Mouse (Mus musculus) liver, adult 2 months (tissue): Measurements from ENCODE around the gene Gabbr2. TPM values are rescaled to one million over a fixed set of nuclear protein-coding genes. Genes with fewer than 3 reads are reported as not detected.

Experiments
- DNase-seq: peaks from one replicate; pipeline ENCODE4 v3.0.0-alpha.2; 2011; ENCODE audit warnings: low read depth, low spot score; ENCODE audit errors: extremely low read depth
- H3K27ac ChIP-seq: fragments of 200-500 bp; replicated peaks from 2 replicates; pipeline ENCODE4 v1.5.1; 2012; ENCODE audit warnings: low read depth, mild to moderate bottlenecking, control low read depth, inconsistent platforms, low read length; ENCODE audit not compliant: insufficient read depth
- H3K27me3 ChIP-seq: fragments of 200-500 bp; 2 replicates; pipeline ENCODE4 v1.6.1; 2012; ENCODE audit warnings: mild to moderate bottlenecking, moderate library complexity, low read length, inconsistent platforms; ENCODE audit not compliant: control insufficient read depth, insufficient read depth
- H3K36me3 ChIP-seq: fragments of 200-500 bp; 2 replicates; pipeline ENCODE4 v1.6.1; 2012; ENCODE audit warnings: low read length, inconsistent platforms; ENCODE audit not compliant: control insufficient read depth, insufficient read depth
- H3K4me1 ChIP-seq: fragments of 200-500 bp; 2 replicates; pipeline ENCODE4 v1.6.1; 2011; ENCODE audit warnings: low read length; ENCODE audit not compliant: control insufficient read depth, insufficient read depth
- H3K4me3 ChIP-seq: fragments of 200-500 bp; 2 replicates; pipeline ENCODE4 v1.5.1; 2011; ENCODE audit warnings: low read depth, mild to moderate bottlenecking, control low read depth, low read length, moderate library complexity; ENCODE audit not compliant: insufficient read depth
- H3K79me2 ChIP-seq: fragments of 200-500 bp; 2 replicates; pipeline ENCODE4 v1.6.1; 2012; ENCODE audit warnings: inconsistent platforms, mild to moderate bottlenecking, low read length, moderate library complexity; ENCODE audit not compliant: control insufficient read depth, insufficient read depth
- H3K9ac ChIP-seq: fragments of 200-500 bp; 2 replicates; pipeline ENCODE4 v1.6.1; 2012; ENCODE audit warnings: low read depth, mild to moderate bottlenecking, control low read depth, inconsistent platforms, low read length
- CTCF ChIP-seq: fragments of 200-500 bp; IDR thresholded peaks from 2 replicates; pipeline ENCODE4 v1.5.1; 2011; ENCODE audit warnings: low read depth, low read length, control low read depth
- POLR2A ChIP-seq: fragments of 200-500 bp; IDR thresholded peaks from 2 replicates; pipeline ENCODE4 v1.6.1; 2011; ENCODE audit warnings: low read length, control low read depth; ENCODE audit not compliant: insufficient read depth; ENCODE audit errors: extremely low read depth
- WGBS: fragments of 180-500 bp; shearing (Covaris S2); methylation state at CpG from one replicate; pipeline ENCODE4 v1.1.7; 2018; 5-methylcytosine and 5-hydroxymethylcytosine counted together
- polyA plus RNA-seq: library from polyadenylated mRNA; depleted of rRNA; stranded (reverse); fragments of >200 nt; gene quantifications from 2 replicates; pipeline ENCODE4 v1.2.3, GENCODE M21; 2012
- total RNA-seq: library from RNA; depleted of rRNA; stranded (reverse); fragments of >200 nt; gene quantifications from 2 replicates; pipeline ENCODE4 v1.2.3, GENCODE M21; 2014

The Gabbr2 gene
- total and polyA plus RNA-seq, 2 experiments: 7.7 to 15.0 TPM

GRCm38 (mm10) chr4:46986054-46986453 is 5.6 kb downstream of the Gabbr2 start:
- no peak for TF ChIP-seq POLR2A
- no peak for TF ChIP-seq CTCF
- Histone ChIP-seq H3K27me3 (no peaks in the 10 kb centered on the region), H3K9ac (no peak overlapping the region), H3K27ac (0 out of 2 replicates have a peak overlapping the region, but pooled peaks have one; percentile 7), H3K4me1 (peaks cover 24% of the 10 kb centered on the region), H3K4me3 (no peak overlapping the region), H3K79me2 (0 out of 2 replicates have a peak, but pooled peaks cover 3% of the 10 kb centered on the region), H3K36me3 (no peaks in the 10 kb centered on the region)
- no peak for DNase-seq

DNA sequence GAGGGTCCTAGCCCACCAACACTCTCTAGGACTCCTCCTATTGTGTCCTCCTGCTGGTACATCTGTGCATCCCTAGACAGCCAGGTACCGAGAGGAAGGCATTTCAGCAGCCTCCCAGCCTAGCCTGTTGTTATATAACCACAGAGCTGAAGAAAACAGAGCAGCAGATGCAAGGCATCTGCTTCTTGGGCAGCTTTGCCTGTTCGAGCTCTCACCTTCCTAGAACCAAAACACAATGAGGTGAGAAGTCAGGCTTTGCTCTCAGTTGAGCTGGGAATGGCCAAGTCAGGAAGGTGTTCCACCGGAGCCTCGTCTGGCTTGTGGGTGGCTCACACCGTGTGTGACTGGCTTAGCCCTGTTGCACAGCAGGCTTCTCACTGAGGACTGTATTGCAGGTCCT is 8.8 kb downstream of the Gabbr2 start:
- TF ChIP-seq POLR2A: no peak
- TF ChIP-seq CTCF: no peak
- H3K9ac ChIP-seq: no peak overlapping the region
- H3K27ac ChIP-seq: no peak overlapping the region

DNA sequence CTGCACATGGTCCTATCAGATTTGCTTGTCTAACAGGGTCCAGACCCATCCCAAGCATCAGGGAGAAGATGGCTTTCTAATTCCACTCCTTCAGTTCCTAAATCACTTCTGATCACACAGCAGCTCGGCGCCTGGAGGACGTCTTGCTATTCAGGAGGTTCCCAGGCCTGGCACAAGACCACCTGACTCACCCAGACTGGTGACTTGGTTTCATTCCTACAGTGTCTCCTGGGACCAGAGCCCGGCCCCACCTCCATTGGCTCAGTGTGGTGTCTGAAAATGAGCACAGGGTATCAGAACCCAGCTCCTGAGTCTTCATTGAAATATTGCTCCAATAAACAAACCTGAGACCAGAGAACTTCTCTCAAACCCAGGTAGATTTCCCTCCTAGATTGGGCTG is 9.6 kb downstream of the Gabbr2 start:
- Histone ChIP-seq H3K79me2 (peaks cover 9% of the 10 kb centered on the region; the same call in 1 of the 2 replicates), H3K27me3 (no peaks in the 10 kb centered on the region), H3K4me3 (no peak overlapping the region), H3K9ac (no peak overlapping the region), H3K36me3 (no peaks in the 10 kb centered on the region), H3K4me1 (peaks cover 8% of the 10 kb centered on the region; the same call in 1 of the 2 replicates), H3K27ac (no peak overlapping the region)
- WGBS: 92% methylated on average over 4 of the region's 4 CpGs
- DNase-seq: no peak
- TF ChIP-seq CTCF (no peak), POLR2A (no peak)

More for the DNA sequence above, 8.8 kb downstream of the Gabbr2 start:
- Histone ChIP-seq H3K79me2 (peaks cover 6% of the 10 kb centered on the region; the same call in 1 of the 2 replicates), H3K4me1 (peaks cover 9% of the 10 kb centered on the region; the same call in 1 of the 2 replicates), H3K4me3 (no peak overlapping the region), H3K27me3 (no peaks in the 10 kb centered on the region), H3K36me3 (no peaks in the 10 kb centered on the region)
- WGBS: 84% methylated on average over 5 of the region's 5 CpGs
- no peak for DNase-seq

DNA sequence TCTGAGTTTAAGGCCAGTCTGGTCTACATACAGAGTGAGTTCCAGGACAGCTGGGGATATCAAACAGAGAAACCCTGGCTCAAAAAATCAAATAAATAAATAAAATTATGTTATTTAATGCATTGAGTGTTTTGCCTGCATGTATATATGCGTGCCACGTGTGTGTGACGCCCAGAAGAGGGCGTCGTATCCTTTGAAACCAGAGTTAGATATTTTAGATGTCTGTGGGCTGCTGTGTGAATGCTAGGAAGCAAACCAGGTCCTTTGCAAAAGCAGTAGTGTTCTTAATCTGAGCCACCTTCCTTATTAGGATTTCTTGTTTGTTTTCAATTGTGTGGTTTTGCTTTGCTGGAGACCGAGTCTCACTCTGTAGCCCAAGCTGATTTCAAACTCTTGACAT is 13.3 kb downstream of the Gabbr2 start:
- no peak for DNase-seq
- TF ChIP-seq POLR2A (no peak), CTCF (peak; percentile 45; the same call in 1 of the 2 replicates)
- Histone ChIP-seq H3K36me3 (no peaks in the 10 kb centered on the region), H3K79me2 (peaks cover 16% of the 10 kb centered on the region), H3K9ac (no peak overlapping the region), H3K4me3 (no peak overlapping the region), H3K27ac (no peak overlapping the region), H3K4me1 (no peaks in the 10 kb centered on the region), H3K27me3 (no peaks in the 10 kb centered on the region)
- 87% methylated on average over 6 of the region's 6 CpGs for WGBS

DNA sequence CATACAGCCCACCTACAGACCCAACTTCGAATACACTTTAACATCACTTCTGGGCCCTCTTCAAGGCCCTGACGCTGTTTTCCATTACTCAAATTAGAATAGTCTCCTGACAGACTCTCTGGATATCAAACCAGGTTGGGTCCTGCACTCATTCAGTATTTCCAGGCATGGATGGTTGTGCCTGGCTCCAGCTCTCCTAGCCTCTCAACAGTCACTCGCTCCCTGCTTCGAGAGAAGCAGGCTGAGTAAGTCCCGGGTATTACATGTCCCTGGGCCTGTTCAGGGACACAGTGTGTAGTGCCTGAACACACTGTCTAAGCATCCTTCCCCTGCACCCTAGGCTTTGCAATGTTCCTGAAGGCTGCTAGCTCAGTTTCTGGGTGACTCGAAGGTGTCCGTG is 14.5 kb downstream of the Gabbr2 start:
- no peak for DNase-seq
- 95% methylated on average over 7 of the region's 7 CpGs for WGBS
- Histone ChIP-seq H3K4me1 (no peaks in the 10 kb centered on the region), H3K79me2 (peaks cover 18% of the 10 kb centered on the region), H3K27me3 (no peaks in the 10 kb centered on the region), H3K36me3 (no peaks in the 10 kb centered on the region), H3K4me3 (no peak overlapping the region), H3K27ac (no peak overlapping the region), H3K9ac (no peak overlapping the region)
- TF ChIP-seq CTCF (no peak), POLR2A (no peak)

GRCm38 (mm10) chr4:46976671-46977071 is 15.0 kb downstream of the Gabbr2 start:
- no peak for DNase-seq
- Histone ChIP-seq H3K27me3 (no peaks in the 10 kb centered on the region), H3K27ac (no peak overlapping the region), H3K4me3 (no peak overlapping the region), H3K79me2 (peaks cover 18% of the 10 kb centered on the region), H3K9ac (no peak overlapping the region), H3K4me1 (no peaks in the 10 kb centered on the region), H3K36me3 (no peaks in the 10 kb centered on the region)
- TF ChIP-seq POLR2A: no peak
- TF ChIP-seq CTCF: no peak
- WGBS: 85% methylated on average over 11 of the region's 11 CpGs

- Histone ChIP-seq H3K27me3 (no peaks in the 10 kb centered on the region), H3K9ac (no peak overlapping the region), H3K4me3 (no peak overlapping the region), H3K4me1 (no peaks in the 10 kb centered on the region), H3K27ac (no peak overlapping the region), H3K79me2 (peaks cover 15% of the 10 kb centered on the region), H3K36me3 (no peaks in the 10 kb centered on the region)
- no peak for DNase-seq
- WGBS: 81% methylated on average over 10 of the region's 10 CpGs
- TF ChIP-seq CTCF (no peak), POLR2A (no peak)
Observed at GRCm38 (mm10) chr4:46973322-46973721, 18.4 kb downstream of the Gabbr2 start.
